Mouse (Mus musculus) E14TG2a.4 (cell line): ENCODE data around the gene Mpdu1.

Experiments used
- CTCF ChIP-seq: conservative IDR thresholded peaks from 2 replicates; pipeline ENCODE4 v1.5.1; 2014; ENCODE audit warnings: low read length
- NANOG ChIP-seq: IDR thresholded peaks from 2 replicates; pipeline ENCODE4 v1.6.1; 2014; ENCODE audit warnings: borderline replicate concordance, low read length, mixed read lengths
- POU5F1 ChIP-seq: IDR thresholded peaks from 2 replicates; pipeline ENCODE4 v1.6.1; 2014; ENCODE audit warnings: low read length, borderline replicate concordance

GRCm38 (mm10) chr11:69654760-69655159 lies 7.7 kb downstream of the Mpdu1 start:
- TF ChIP-seq CTCF (no peak), NANOG (no peak), POU5F1 (no peak)
